Mouse (Mus musculus): ENCODE measurements around the gene Mmp20. TPM values are rescaled to one million over a fixed set of nuclear protein-coding genes. Genes with fewer than 3 reads are reported as not detected.

Gene Mmp20
- polyA plus RNA-seq (2021; fragmentation: Nextera tagmentation), result not detected in 2 replicates
- long read RNA-seq, experiment 1, result 0 reads
- long read RNA-seq, experiment 2, result 0 reads

DNA sequence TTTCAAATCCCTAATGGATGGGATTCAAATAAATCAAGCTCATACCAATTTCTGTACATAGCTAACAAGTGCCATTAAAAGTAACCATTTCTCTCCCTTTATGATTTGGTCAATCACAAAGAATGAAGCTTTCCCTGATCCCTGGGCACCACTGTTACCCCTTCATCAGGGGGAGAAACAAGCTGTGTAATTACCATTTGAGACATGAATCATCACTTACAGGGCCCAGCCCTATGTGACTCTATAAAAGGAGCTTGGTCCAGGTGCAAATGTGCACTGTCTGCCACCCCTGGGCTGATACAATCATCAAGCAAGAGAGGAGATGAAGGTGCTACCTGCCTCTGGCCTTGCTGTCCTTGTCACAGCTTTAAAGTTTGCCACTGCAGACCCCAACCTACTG, at the start of gene Mmp20:
Gene Mmp20 (plus strand): TSS at position 301 of the 400 bp plus-strand sequence.

DNA sequence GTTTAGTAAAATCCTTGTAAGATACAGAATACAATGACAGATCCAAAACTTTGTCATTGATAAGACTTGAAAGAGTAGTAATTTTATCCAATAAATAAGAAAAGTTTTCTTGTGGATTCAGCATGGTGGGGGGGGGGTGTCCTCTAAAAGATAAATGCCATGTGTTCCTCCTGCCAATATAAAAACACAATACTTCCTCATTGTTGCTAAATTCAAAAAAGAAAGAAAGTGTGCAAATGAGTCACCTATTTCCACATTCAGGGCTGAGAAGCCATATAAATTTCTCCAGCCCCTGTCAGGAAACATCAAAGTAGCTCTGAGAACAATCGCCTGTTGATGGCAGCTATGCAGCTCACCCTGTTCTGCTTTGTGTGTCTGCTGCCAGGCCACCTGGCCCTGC, 63.8 kb downstream of the Mmp20 start, which contains the start of gene Mmp7:
Gene Mmp7 (plus strand): TSS at position 301 of the 400 bp plus-strand sequence.

Other genes starting within 250 kb of the Mmp20 start
- not detected in 2 replicates for gene Mmp1b, start 240.2 kb upstream of the Mmp20 start, polyA plus RNA-seq (2021; fragmentation: Nextera tagmentation)
- not detected in 2 replicates for gene Mmp3, start 182.4 kb upstream of the Mmp20 start, polyA plus RNA-seq (2021; fragmentation: Nextera tagmentation)
- gene Mmp10, start 125.9 kb upstream of the Mmp20 start, polyA plus RNA-seq (2021; fragmentation: Nextera tagmentation), result not detected in 2 replicates
- gene Mmp8, start 69.8 kb upstream of the Mmp20 start, polyA plus RNA-seq (2021; fragmentation: Nextera tagmentation), result not detected in 2 replicates
- not detected in 2 replicates for gene Mmp27, start 56.8 kb upstream of the Mmp20 start, polyA plus RNA-seq (2021; fragmentation: Nextera tagmentation)
- gene Mmp7, start 63.9 kb downstream of the Mmp20 start, polyA plus RNA-seq (2021; fragmentation: Nextera tagmentation), result not detected in 2 replicates
- 8.8 and 8.9 TPM in 2 replicates for gene Tmem123, start 135.8 kb downstream of the Mmp20 start, polyA plus RNA-seq (2021; fragmentation: Nextera tagmentation)
- gene Birc2, start 208.8 kb downstream of the Mmp20 start, polyA plus RNA-seq (2021; fragmentation: Nextera tagmentation), result 13.0 and 21.4 TPM in 2 replicates
- gene Birc3, start 245.0 kb downstream of the Mmp20 start, polyA plus RNA-seq (2021; fragmentation: Nextera tagmentation), result 1.1 and 1.2 TPM in 2 replicates